Comparison of ENCODE assay signal across 8 mouse cellular contexts in genomic region chr19:3769533-3769932, GRCm38 (mm10). TPM values are rescaled to one million over a fixed set of nuclear protein-coding genes. Genes with fewer than 3 reads are reported as not detected.
DNase-seq lines count a peak whose midpoint lies in the region; ATAC-seq and TF ChIP-seq lines count a peak whose summit lies in the region.

No protein-coding gene starts in this region.

- no peak for TF ChIP-seq CTCF in ES-Bruce4 (IDR thresholded peaks at IDR 0.05; ENCODE audit: low read depth, low read length)
- TF ChIP-seq CTCF in liver, postnatal 0 days (IDR thresholded peaks at IDR 0.05; ENCODE audit: low read depth), result peak; percentile 25; the same call in 1 of the 2 replicates

- ATAC-seq in heart, embryonic 14.5 days (ENCODE audit: insufficient number of reproducible peaks, insufficient read depth, low FRiP score, low read depth), result no peak
- ATAC-seq in liver, postnatal 0 days, result no peak

- peak overlapping the region; percentile 77 for H3K4me2 ChIP-seq in heart, embryonic 14.5 days (ENCODE audit: low read length)
- H3K4me2 ChIP-seq in liver, postnatal 0 days (ENCODE audit: low read depth, low read length), result peak overlapping the region; percentile 87

- TF ChIP-seq EP300 in ES-Bruce4 (IDR thresholded peaks at IDR 0.05; ENCODE audit: insufficient read depth, low read depth, low read length), result no peak
- no peak for TF ChIP-seq EP300 in liver, postnatal 0 days (IDR thresholded peaks at IDR 0.05; ENCODE audit: low read depth)

- peaks cover 8% of the 10 kb centered on the region; the same call in 1 of the 2 replicates for H3K27me3 ChIP-seq in heart, embryonic 10.5 days (ENCODE audit: insufficient read depth, poor library complexity, severe bottlenecking)
- H3K27me3 ChIP-seq in ES-Bruce4 (ENCODE audit: control insufficient read depth, insufficient read depth, low read length, poor library complexity, severe bottlenecking), result no peaks in the 10 kb centered on the region
- no peaks in the 10 kb centered on the region for H3K27me3 ChIP-seq in heart, embryonic 14.5 days (ENCODE audit: control insufficient read depth, insufficient read depth, low read length)
- H3K27me3 ChIP-seq in liver, postnatal 0 days (ENCODE audit: insufficient read depth, low read length), result no peaks in the 10 kb centered on the region

- H3K9ac ChIP-seq in ES-Bruce4 (ENCODE audit: low read depth, poor library complexity, severe bottlenecking), result 0 out of 2 replicates have a peak overlapping the region, but pooled peaks have one; percentile 96
- peak overlapping the region; percentile 100 for H3K9ac ChIP-seq in heart, embryonic 14.5 days (ENCODE audit: low read length)
- peak overlapping the region; percentile 100 for H3K9ac ChIP-seq in liver, postnatal 0 days (replicated peaks)

- DNase-seq in heart, embryonic 10.5 days (ENCODE audit: low spot score), result no peak
- DNase-seq in heart, postnatal 36 days, result no peak
- no peak for DNase-seq in liver, postnatal 0 days
- no peak for DNase-seq in frontal cortex, postnatal 10 days (ENCODE audit: low spot score in 2 of 2)
- DNase-seq in frontal cortex, adult 2 months (ENCODE audit: extremely low spot score in 1 of 2, low spot score in 1 of 2), result no peak
- DNase-seq in layer of hippocampus, postnatal 10 days (ENCODE audit: low spot score in 2 of 2), result no peak

- peaks cover 9% of the 10 kb centered on the region for H3K4me1 ChIP-seq in heart, embryonic 10.5 days
- H3K4me1 ChIP-seq in ES-Bruce4 (ENCODE audit: control insufficient read depth, insufficient read depth, low read length), result peaks cover 2% of the 10 kb centered on the region
- H3K4me1 ChIP-seq in heart, embryonic 14.5 days (ENCODE audit: control insufficient read depth in 2 of 2, insufficient read depth in 2 of 2, low read length in 2 of 2), result peaks cover 7 to 21% of the 10 kb centered on the region in 2 experiments
- peaks cover 15% of the 10 kb centered on the region for H3K4me1 ChIP-seq in liver, postnatal 0 days (ENCODE audit: insufficient read depth)

- WGBS in heart, embryonic 10.5 days, result 83% methylated on average over 6 of the region's 6 CpGs
- WGBS in heart, embryonic 14.5 days, result 82% methylated on average over 6 of the region's 6 CpGs
- WGBS in liver, postnatal 0 days (ENCODE audit: insufficient replicate concordance), result 77% methylated on average over 6 of the region's 6 CpGs

- 0 out of 2 replicates have a peak, but pooled peaks cover 8% of the 10 kb centered on the region for H3K36me3 ChIP-seq in heart, embryonic 10.5 days
- no peaks in the 10 kb centered on the region for H3K36me3 ChIP-seq in ES-Bruce4 (ENCODE audit: control insufficient read depth, insufficient read depth, low read length, poor library complexity, severe bottlenecking)
- no peaks in the 10 kb centered on the region for H3K36me3 ChIP-seq in heart, embryonic 14.5 days (ENCODE audit: control insufficient read depth, insufficient read depth, low read length)
- 0 out of 2 replicates have a peak, but pooled peaks cover 6% of the 10 kb centered on the region for H3K36me3 ChIP-seq in liver, postnatal 0 days (replicated peaks; ENCODE audit: insufficient read depth, low read length)

- intact Hi-C loops in heart, postnatal 36 days (cut with DNase I), result loop anchor here (2.0 to 5.0 kb wide), 2 partner anchors 81 to 143 kb away; partner anchors contain the start of genes Chka and Ndufs8

- H3K4me3 ChIP-seq in heart, embryonic 10.5 days, result peak overlapping the region; percentile 100; the same call in 1 of the 2 replicates
- peak overlapping the region; percentile 16; the same call in 1 of the 2 replicates for H3K4me3 ChIP-seq in ES-Bruce4 (ENCODE audit: low read depth, low read length)
- H3K4me3 ChIP-seq in heart, embryonic 14.5 days (ENCODE audit: control insufficient read depth in 1 of 2, insufficient read depth in 1 of 2, low read depth in 1 of 2, low read length in 2 of 2), result peak overlapping the region in 1 of 2 experiments; percentile 98; a peak in 2 of 4 replicates
- peak overlapping the region; percentile 99 for H3K4me3 ChIP-seq in liver, postnatal 0 days (ENCODE audit: low read depth, low read length)

- no peak for TF ChIP-seq POLR2A in ES-Bruce4 (IDR thresholded peaks at IDR 0.05; ENCODE audit: insufficient read depth, low read length)

- no peak overlapping the region for H3K27ac ChIP-seq in heart, embryonic 10.5 days
- H3K27ac ChIP-seq in ES-Bruce4 (ENCODE audit: insufficient read depth, low read length), result no peak overlapping the region
- H3K27ac ChIP-seq in heart, embryonic 14.5 days (replicated peaks in 1 of 2; ENCODE audit: control insufficient read depth in 1 of 2, insufficient read depth in 1 of 2, low read depth in 2 of 2, low read length in 2 of 2), result no peak overlapping the region
- peak overlapping the region; percentile 100 for H3K27ac ChIP-seq in liver, postnatal 0 days (ENCODE audit: low read depth)

- no peaks in the 10 kb centered on the region for H3K9me3 ChIP-seq in heart, embryonic 10.5 days
- H3K9me3 ChIP-seq in ES-Bruce4 (replicated peaks; ENCODE audit: control insufficient read depth, insufficient read depth, low read length, poor library complexity, severe bottlenecking), result no peaks in the 10 kb centered on the region
- no peaks in the 10 kb centered on the region for H3K9me3 ChIP-seq in heart, embryonic 14.5 days (ENCODE audit: control insufficient read depth, low read length)
- H3K9me3 ChIP-seq in liver, postnatal 0 days (ENCODE audit: low read length), result no peaks in the 10 kb centered on the region

RNA-seq across cellular contexts. Expression of gene Kmt5b, which starts 2.3 kb away (rescaled TPM):
- polyA plus RNA-seq in heart, embryonic 10.5 days (2016; fragmentation: Nextera tagmentation; extraction: Ambion mirVana), result 21.6 and 24.1 TPM in 2 replicates
- 10 to 100 TPM; 31.0 to 34.2 TPM for total RNA-seq in heart, postnatal 36 days (2021)
- 34.6 and 39.4 TPM in 2 replicates for polyA plus RNA-seq in ES-Bruce4 (2011; ENCODE audit: insufficient read depth, insufficient read length, low read depth, missing spikeins)
- 25.6 and 27.3 TPM in 2 replicates for polyA plus RNA-seq in heart, embryonic 14.5 days (2014; fragmentation: Nextera tagmentation; extraction: Ambion mirVana)
- polyA plus RNA-seq in liver, postnatal 0 days (2015; fragmentation: Nextera tagmentation; extraction: Ambion mirVana), result 4.7 and 6.2 TPM in 2 replicates
- polyA plus RNA-seq in frontal cortex, adult 2 months (2012; rRNA removed), result 36.3 and 37.2 TPM in 2 replicates
- total RNA-seq in layer of hippocampus, postnatal 10 days (2021), result 10 to 100 TPM; 72.9 to 76.9 TPM
